Mouse (Mus musculus): Measurements from ENCODE around the gene Cd160. TPM values are rescaled to one million over a fixed set of nuclear protein-coding genes. Genes with fewer than 3 reads are reported as not detected.

Gene Cd160
- total RNA-seq, 2 experiments from 2014 or later: not detected

GRCm38 (mm10) chr3:96764528-96764927 lies 64.6 kb downstream of the Cd160 start:
- DNase-seq (ENCODE audit: low spot score): no peak

GRCm38 (mm10) chr3:96759695-96760094 lies 69.5 kb downstream of the Cd160 start:
- peak; percentile 55 for DNase-seq (ENCODE audit: low spot score)

- DNase-seq (ENCODE audit: low spot score): peak; percentile 86
Measured at GRCm38 (mm10) chr3:96757691-96758090, 71.5 kb downstream of the Cd160 start.

- no peak for DNase-seq (ENCODE audit: low spot score)
Measured at GRCm38 (mm10) chr3:96755935-96756334, 73.2 kb downstream of the Cd160 start.

Other genes with a start within 250 kb of the Cd160 start
- gene Polr3gl, start 235.2 kb downstream of the Cd160 start, total RNA-seq (2021): 10 to 100 TPM; 44.0 to 56.1 TPM
- gene Ankrd34a, start 232.7 kb downstream of the Cd160 start, total RNA-seq (2021): 1 to 10 TPM; 1.0 to 1.7 TPM
- 1 to 10 TPM; 4.2 to 7.6 TPM for gene Lix1l, start 228.2 kb downstream of the Cd160 start, total RNA-seq (2021)
- 10 to 100 TPM; 24.4 to 33.3 TPM for gene Rbm8a, start 199.4 kb downstream of the Cd160 start, total RNA-seq (2021)
- gene Pex11b, start 194.0 kb downstream of the Cd160 start, total RNA-seq (2021): 10 to 100 TPM; 27.9 to 28.6 TPM
- gene Gm42957, start 193.9 kb downstream of the Cd160 start, total RNA-seq (2021): under 1 TPM in 1 of 2 experiments, not detected in 1; 0.07 TPM
- under 1 TPM; 0.34 to 0.74 TPM for gene Itga10, start 183.8 kb downstream of the Cd160 start, total RNA-seq (2021)
- gene Ankrd35, start 159.2 kb downstream of the Cd160 start, total RNA-seq (2021): under 1 TPM; 0.18 to 0.31 TPM
- gene Pias3, start 133.0 kb downstream of the Cd160 start, total RNA-seq (2021): 1 to 10 TPM; 6.1 to 7.5 TPM
- under 1 TPM; 0.50 to 0.76 TPM for gene Nudt17, start 120.8 kb downstream of the Cd160 start, total RNA-seq (2021)
- 10 to 100 TPM; 21.0 to 22.4 TPM for gene Polr3c, start 101.7 kb downstream of the Cd160 start, total RNA-seq (2021)
- gene Rnf115, start 101.7 kb downstream of the Cd160 start, total RNA-seq (2021): 100 to 1,000 TPM in 1 of 2 experiments, 10 to 100 TPM in 1; 55.7 to 103 TPM
- under 1 TPM in 1 of 2 experiments, not detected in 1; 0.18 TPM for gene Pdzk1, start 67 bp downstream of the Cd160 start, total RNA-seq (2021)
- 1 to 10 TPM; 1.7 to 2.8 TPM for gene Gja5, start 75.3 kb upstream of the Cd160 start, total RNA-seq (2021)
- gene Gpr89, start 76.0 kb upstream of the Cd160 start, total RNA-seq (2021): 10 to 100 TPM; 17.6 to 18.2 TPM
- not detected for gene Gja8, start 96.7 kb upstream of the Cd160 start, total RNA-seq (2021)